Mouse (Mus musculus) intestine, postnatal 0 days (tissue): ENCODE measurements around the gene Tnk2. TPM values are rescaled to one million over a fixed set of nuclear protein-coding genes. Genes with fewer than 3 reads are reported as not detected.
"Not testable (repeated sequence)": the region's sequence is repeated elsewhere in the genome, so short reads cannot be mapped to it uniquely, and the experiment has no call there.

Source experiments
- ATAC-seq: fragments of 200-750 bp; cut with Nextera tagmentation; 2 replicates; pipeline ENCODE4 v1.8.0; 2017; ENCODE audit warnings: mild to moderate bottlenecking, moderate TSS enrichment, moderate library complexity
- H3K27ac ChIP-seq: fragments of 300-500 bp; sonication (generic); 2 replicates; pipeline ENCODE4 v1.5.1; 2014; ENCODE audit warnings: mild to moderate bottlenecking, low read depth, low read length, moderate library complexity
- H3K27me3 ChIP-seq: fragments of 300-500 bp; sonication (generic); replicated peaks from 2 replicates; pipeline ENCODE4 v1.6.1; 2014; ENCODE audit warnings: low read length, mixed read lengths; ENCODE audit not compliant: control insufficient read depth, insufficient read depth
- H3K36me3 ChIP-seq: fragments of 300-500 bp; sonication (generic); 2 replicates; pipeline ENCODE4 v1.6.1; 2014; ENCODE audit warnings: mild to moderate bottlenecking, moderate library complexity; ENCODE audit not compliant: control insufficient read depth, insufficient read depth
- H3K4me1 ChIP-seq: fragments of 300-500 bp; sonication (generic); replicated peaks from 2 replicates; pipeline ENCODE4 v1.6.1; 2014; ENCODE audit warnings: antibody characterized with exemption, low read length, mixed read lengths; ENCODE audit not compliant: control insufficient read depth, insufficient read depth
- H3K4me2 ChIP-seq: fragments of 300-500 bp; sonication (generic); replicated peaks from 2 replicates; pipeline ENCODE4 v1.6.1; 2014; ENCODE audit warnings: low read depth, mild to moderate bottlenecking, moderate library complexity
- H3K4me3 ChIP-seq: fragments of 300-500 bp; sonication (generic); 2 replicates; pipeline ENCODE4 v1.5.1; 2014; ENCODE audit warnings: low read depth, low read length
- H3K9ac ChIP-seq: fragments of 300-500 bp; sonication (generic); 2 replicates; pipeline ENCODE4 v1.6.1; 2014; ENCODE audit warnings: mild to moderate bottlenecking, low read depth, low read length
- H3K9me3 ChIP-seq: fragments of 300-500 bp; sonication (generic); 2 replicates; pipeline ENCODE4 v1.6.1; 2016; ENCODE audit warnings: mixed run types; ENCODE audit not compliant: control insufficient read depth
- CTCF ChIP-seq: sonication (generic); IDR thresholded peaks from 2 replicates; pipeline ENCODE4 v1.5.1; 2016; ENCODE audit warnings: low read depth, mild to moderate bottlenecking, control low read depth, antibody characterized with exemption, moderate library complexity
- WGBS: fragments of 180-500 bp; shearing (Covaris S2); extraction: QIAGEN DNeasy Blood & Tissue Kit; methylation state at CpG from one replicate; pipeline ENCODE4 v1.1.7; 2014; 5-methylcytosine and 5-hydroxymethylcytosine counted together
- polyA plus RNA-seq: library from polyadenylated mRNA; unstranded; fragments of >200 nt; fragmentation: Nextera tagmentation; extraction: Ambion mirVana; gene quantifications from 2 replicates; pipeline ENCODE4 v1.2.1, GENCODE M21; 2015

Gene Tnk2
- polyA plus RNA-seq, 1 experiment from 2014 or later = 8.0 TPM

GRCm38 (mm10) chr16:32640096-32640495 lies 3.6 kb upstream of the Tnk2 start:
- Histone ChIP-seq H3K27me3 (no peaks in the 10 kb centered on the region), H3K27ac (no peak overlapping the region), H3K4me3 (no peak overlapping the region), H3K9me3 (no peaks in the 10 kb centered on the region), H3K4me1 (no peaks in the 10 kb centered on the region), H3K9ac (no peak overlapping the region), H3K36me3 (no peaks in the 10 kb centered on the region), H3K4me2 (no peak overlapping the region)
- WGBS = 62% methylated on average over 5 of the region's 5 CpGs
- no peak for ATAC-seq
- no peak for TF ChIP-seq CTCF

GRCm38 (mm10) chr16:32640683-32641082 lies 3.0 kb upstream of the Tnk2 start:
- not testable (repeated sequence) for ATAC-seq, H3K27ac ChIP-seq, H3K36me3 ChIP-seq, H3K4me1 ChIP-seq, H3K4me2 ChIP-seq, H3K27me3 ChIP-seq, H3K4me3 ChIP-seq, H3K9ac ChIP-seq, H3K9me3 ChIP-seq
- 65% methylated on average over 2 of the region's 2 CpGs for WGBS

- no peak overlapping the region for H3K4me2 ChIP-seq
These were observed 2.0 kb upstream of the Tnk2 start for GRCm38 (mm10) chr16:32641440-32642219.

GRCm38 (mm10) chr16:32642280-32642679 lies 1.4 kb upstream of the Tnk2 start:
- WGBS = 64% methylated on average over 13 of the region's 13 CpGs
- no peak overlapping the region for H3K4me3 ChIP-seq
- H3K27me3 ChIP-seq = no peaks in the 10 kb centered on the region
- no peaks in the 10 kb centered on the region for H3K9me3 ChIP-seq
- no peak for ATAC-seq
- H3K27ac ChIP-seq = no peak overlapping the region
- H3K4me1 ChIP-seq = peaks cover 9% of the 10 kb centered on the region; the same call in 1 of the 2 replicates
- H3K36me3 ChIP-seq = no peaks in the 10 kb centered on the region
- no peak overlapping the region for H3K9ac ChIP-seq
- no peak for TF ChIP-seq CTCF
- H3K4me2 ChIP-seq = no peak overlapping the region

More at GRCm38 (mm10) chr16:32641440-32642219, 2.0 kb upstream of the Tnk2 start:
- Histone ChIP-seq H3K9me3 (no peaks in the 10 kb centered on the region), H3K27ac (no peak overlapping the region), H3K4me1 (peaks cover 9% of the 10 kb centered on the region; the same call in 1 of the 2 replicates), H3K9ac (no peak overlapping the region), H3K27me3 (no peaks in the 10 kb centered on the region), H3K4me3 (no peak overlapping the region), H3K36me3 (no peaks in the 10 kb centered on the region)
- TF ChIP-seq CTCF = no peak
- ATAC-seq = no peak
- 68% methylated on average over 20 of the region's 20 CpGs for WGBS

GRCm38 (mm10) chr16:32644069-32644800 lies 561 bp downstream of the Tnk2 start:
- no peak for TF ChIP-seq CTCF
- Histone ChIP-seq H3K4me3 (peak overlapping the region; percentile 75), H3K27ac (peak overlapping the region; percentile 50; the same call in 1 of the 2 replicates), H3K36me3 (no peaks in the 10 kb centered on the region), H3K4me2 (peak overlapping the region; percentile 97), H3K9ac (peak overlapping the region; percentile 88), H3K27me3 (no peaks in the 10 kb centered on the region), H3K4me1 (peaks cover 9% of the 10 kb centered on the region; the same call in 1 of the 2 replicates), H3K9me3 (no peaks in the 10 kb centered on the region)
- ATAC-seq = peak; percentile 32
- under 1% methylated on average over 57 of the region's 82 CpGs for WGBS

GRCm38 (mm10) chr16:32644801-32645170 lies 1.1 kb downstream of the Tnk2 start:
- H3K27me3 ChIP-seq = no peaks in the 10 kb centered on the region
- no peaks in the 10 kb centered on the region for H3K36me3 ChIP-seq
- H3K4me2 ChIP-seq = peak overlapping the region; percentile 97
- peaks cover 9% of the 10 kb centered on the region; the same call in 1 of the 2 replicates for H3K4me1 ChIP-seq
- 14% methylated on average over 12 of the region's 12 CpGs for WGBS
- H3K27ac ChIP-seq = no peak overlapping the region
- peak overlapping the region; percentile 75 for H3K4me3 ChIP-seq
- no peak for ATAC-seq
- H3K9me3 ChIP-seq = no peaks in the 10 kb centered on the region
- peak overlapping the region; percentile 88 for H3K9ac ChIP-seq
- no peak for TF ChIP-seq CTCF
